In genomic region chr9:66918672-66919330, GRCm38 (mm10) we compare ENCODE assay signal across 8 mouse cellular contexts. TPM values are rescaled to one million over a fixed set of nuclear protein-coding genes. Genes with fewer than 3 reads are reported as not detected.
DNase-seq lines count a peak whose midpoint lies in the region; ATAC-seq and TF ChIP-seq lines count a peak whose summit lies in the region.

No protein-coding gene starts in this region.

- no peak for TF ChIP-seq RAD21 in MEL (IDR thresholded peaks at IDR 0.05; ENCODE audit: low read depth, low read length)

- H3K27me3 ChIP-seq in kidney, adult 2 months (replicated peaks; ENCODE audit: control insufficient read depth, insufficient read depth, low read length) = no peaks in the 10 kb centered on the region
- H3K27me3 ChIP-seq in MEL (ENCODE audit: control insufficient read depth in 1 of 2, insufficient read depth in 2 of 2, low read length in 2 of 2) = no peaks in the 10 kb centered on the region
- no peaks in the 10 kb centered on the region for H3K27me3 ChIP-seq in forebrain, postnatal 0 days (ENCODE audit: insufficient read depth, low read length)
- no peaks in the 10 kb centered on the region for H3K27me3 ChIP-seq in limb, embryonic 10.5 days (ENCODE audit: low read depth, poor library complexity, severe bottlenecking)
- no peaks in the 10 kb centered on the region for H3K27me3 ChIP-seq in neural tube, embryonic 12.5 days (replicated peaks)

- TF ChIP-seq CTCF in kidney, adult 2 months (conservative IDR thresholded peaks at IDR 0.05; ENCODE audit: insufficient read depth, insufficient read length, low read depth, low read length) = no peak
- no peak for TF ChIP-seq CTCF in MEL (IDR thresholded peaks at IDR 0.05 in 2 of 3, conservative IDR thresholded peaks at IDR 0.05 in 1 of 3; ENCODE audit: control insufficient read depth in 1 of 3, insufficient read depth in 1 of 3, low read depth in 2 of 3, low read length in 3 of 3, poor library complexity in 1 of 3, severe bottlenecking in 1 of 3)
- no peak for TF ChIP-seq CTCF in forebrain, postnatal 0 days (IDR thresholded peaks at IDR 0.05; ENCODE audit: low read depth)

- H3K27ac ChIP-seq in kidney, adult 2 months (ENCODE audit: insufficient read depth, low read depth, low read length) = peak overlapping the region; percentile 77
- peak overlapping the region; percentile 57 for H3K27ac ChIP-seq in MEL (ENCODE audit: control insufficient read depth, low read depth, low read length)
- H3K27ac ChIP-seq in forebrain, postnatal 0 days (ENCODE audit: low read depth, low read length) = peak overlapping the region; percentile 85
- peak overlapping the region; percentile 91 for H3K27ac ChIP-seq in limb, embryonic 10.5 days
- H3K27ac ChIP-seq in neural tube, embryonic 12.5 days = peak overlapping the region; percentile 66; the same call in 1 of the 2 replicates

- no peaks in the 10 kb centered on the region for H3K36me3 ChIP-seq in kidney, adult 2 months (ENCODE audit: control insufficient read depth, insufficient read depth, low read length)
- peaks cover 0 to 54% of the 10 kb centered on the region in 2 experiments; a peak in 2 of 4 replicates for H3K36me3 ChIP-seq in MEL (ENCODE audit: control insufficient read depth in 1 of 2, insufficient read depth in 2 of 2, low read length in 2 of 2)
- H3K36me3 ChIP-seq in forebrain, postnatal 0 days (ENCODE audit: insufficient read depth) = no peaks in the 10 kb centered on the region
- H3K36me3 ChIP-seq in limb, embryonic 10.5 days = no peaks in the 10 kb centered on the region
- H3K36me3 ChIP-seq in neural tube, embryonic 12.5 days = no peaks in the 10 kb centered on the region

- peaks cover 27% of the 10 kb centered on the region for H3K79me2 ChIP-seq in MEL (ENCODE audit: control insufficient read depth, insufficient read depth, low read length, poor library complexity)

- peak; percentile 23 for DNase-seq in kidney, adult 2 months
- DNase-seq in kidney, postnatal 25 days = no peak
- DNase-seq in MEL (ENCODE audit: low read depth, low spot score) = peak; percentile 62
- peak; percentile 23 for DNase-seq in forebrain, postnatal 0 days
- peak; percentile 52 for DNase-seq in limb, embryonic 10.5 days (ENCODE audit: low spot score)
- DNase-seq in urinary bladder, adult 18-20 months (ENCODE audit: low spot score in 2 of 2) = no peak
- no peak for DNase-seq in cerebellum, adult 11 months

- WGBS in kidney, adult 2 months = 2% methylated on average over 27 of the region's 27 CpGs
- 2% methylated on average over 27 of the region's 27 CpGs for whole genome bisulfite sequencing in forebrain, postnatal 0 days
- 4% methylated on average over 27 of the region's 27 CpGs for WGBS in limb, embryonic 10.5 days
- WGBS in neural tube, embryonic 12.5 days = 3% methylated on average over 27 of the region's 27 CpGs

- no peaks in the 10 kb centered on the region for H3K9me3 ChIP-seq in MEL (replicated peaks; ENCODE audit: insufficient read depth, low read length)
- H3K9me3 ChIP-seq in forebrain, postnatal 0 days (ENCODE audit: low read length) = no peaks in the 10 kb centered on the region
- H3K9me3 ChIP-seq in limb, embryonic 10.5 days (replicated peaks) = no peaks in the 10 kb centered on the region
- no peaks in the 10 kb centered on the region for H3K9me3 ChIP-seq in neural tube, embryonic 12.5 days

- no peak for TF ChIP-seq POLR2A in kidney, adult 2 months (IDR thresholded peaks at IDR 0.05; ENCODE audit: low read depth, low read length)
- TF ChIP-seq POLR2A in MEL (IDR thresholded peaks at IDR 0.05; ENCODE audit: control insufficient read depth in 1 of 2, insufficient read depth in 1 of 2, low read depth in 1 of 2, low read length in 2 of 2, poor library complexity in 1 of 2) = no peak

- H3K4me2 ChIP-seq in forebrain, postnatal 0 days (ENCODE audit: low read depth) = peak overlapping the region; percentile 81
- peak overlapping the region; percentile 78 for H3K4me2 ChIP-seq in neural tube, embryonic 12.5 days (replicated peaks)

- H3K9ac ChIP-seq in MEL (ENCODE audit: control insufficient read depth, low read depth, low read length, poor library complexity, severe bottlenecking) = peak overlapping the region; percentile 85
- H3K9ac ChIP-seq in forebrain, postnatal 0 days = peak overlapping the region; percentile 77
- H3K9ac ChIP-seq in neural tube, embryonic 12.5 days = peak overlapping the region; percentile 93

- no peak; the same call in 1 of the 2 replicates for ATAC-seq in forebrain, postnatal 0 days
- 0 out of 2 replicates have a peak, but pooled peaks have one; percentile 1 for ATAC-seq in neural tube, embryonic 12.5 days (ENCODE audit: low FRiP score, low read depth)

- no peak for TF ChIP-seq EP300 in MEL (IDR thresholded peaks at IDR 0.05; ENCODE audit: low read depth in 1 of 2, low read length in 2 of 2)

- peaks cover 7% of the 10 kb centered on the region for H3K4me1 ChIP-seq in kidney, adult 2 months (ENCODE audit: control insufficient read depth, insufficient read depth, low read length)
- H3K4me1 ChIP-seq in MEL (ENCODE audit: control insufficient read depth in 1 of 2, insufficient read depth in 2 of 2, low read length in 2 of 2) = peaks cover 35 to 36% of the 10 kb centered on the region in 2 experiments
- peaks cover 8% of the 10 kb centered on the region for H3K4me1 ChIP-seq in forebrain, postnatal 0 days (ENCODE audit: insufficient read depth)
- peaks cover 27% of the 10 kb centered on the region for H3K4me1 ChIP-seq in limb, embryonic 10.5 days
- no peaks in the 10 kb centered on the region for H3K4me1 ChIP-seq in neural tube, embryonic 12.5 days

- peak overlapping the region; percentile 78 for H3K4me3 ChIP-seq in kidney, adult 2 months (ENCODE audit: insufficient read depth, low read depth, low read length)
- H3K4me3 ChIP-seq in MEL (ENCODE audit: control insufficient read depth in 1 of 2, insufficient read depth in 1 of 2, low read depth in 2 of 2, low read length in 2 of 2) = peak overlapping the region; percentile 67 to 69
- H3K4me3 ChIP-seq in forebrain, postnatal 0 days (ENCODE audit: low read depth, low read length) = peak overlapping the region; percentile 93
- peak overlapping the region; percentile 73 for H3K4me3 ChIP-seq in limb, embryonic 10.5 days
- H3K4me3 ChIP-seq in neural tube, embryonic 12.5 days = peak overlapping the region; percentile 85

TF ChIP-seq in MEL, 35 proteins besides CTCF, POLR2A, EP300 and RAD21:
- TF ChIP-seq ZC3H11A (IDR thresholded peaks at IDR 0.05; ENCODE audit: low read depth, low read length) (no peak; the same call in 1 of the 2 replicates), ELF1 (IDR thresholded peaks at IDR 0.05; ENCODE audit: low read depth, low read length) (0 out of 2 replicates have a peak, but pooled peaks have one; percentile 25), UBTF (IDR thresholded peaks at IDR 0.05; ENCODE audit: borderline replicate concordance, insufficient read depth, low read depth, low read length) (no peak)
TF ChIP-seq in MEL: peak in this region for 1.

RNA-seq across cellular contexts. Expression of gene Rab8b, which starts 0.7 kb away (rescaled TPM):
- polyA plus RNA-seq in kidney, adult 2 months (2012; rRNA removed) = 5.6 and 8.1 TPM in 2 replicates
- 15.0 and 16.4 TPM in 2 replicates for total RNA-seq in MEL (2012; rRNA removed)
- polyA plus RNA-seq in MEL (2012; ENCODE audit: insufficient read depth in 1 of 2, insufficient read length in 2 of 2, low read depth in 1 of 2, low replicate concordance in 2 of 2, missing spikeins in 1 of 2) = 10 to 100 TPM in 1 of 2 experiments, not detected in 1; 16.1 TPM
- 22.2 and 30.7 TPM in 2 replicates for total RNA-seq in forebrain, postnatal 0 days (2014; rRNA removed)
- polyA plus RNA-seq in forebrain, postnatal 0 days (2015; fragmentation: Nextera tagmentation; extraction: Ambion mirVana) = 6.0 and 20.7 TPM in 2 replicates
- 14.3 and 14.9 TPM in 2 replicates for polyA plus RNA-seq in limb, embryonic 10.5 days (2016; fragmentation: Nextera tagmentation; extraction: Ambion mirVana)
- polyA plus RNA-seq in neural tube, embryonic 12.5 days (2016; fragmentation: Nextera tagmentation; extraction: Ambion mirVana) = 32.0 and 33.4 TPM in 2 replicates

RNA-seq across cellular contexts. Expression of gene Rps27l, which starts 27.1 kb away (rescaled TPM):
- 92.4 and 128 TPM in 2 replicates for polyA plus RNA-seq in kidney, adult 2 months (2012; rRNA removed)
- total RNA-seq in MEL (2012; rRNA removed) = 502 and 524 TPM in 2 replicates
- polyA plus RNA-seq in MEL (2012; ENCODE audit: insufficient read depth in 1 of 2, insufficient read length in 2 of 2, low read depth in 1 of 2, low replicate concordance in 2 of 2, missing spikeins in 1 of 2) = 100 to 1,000 TPM in 1 of 2 experiments, not detected in 1; 469 TPM
- total RNA-seq in forebrain, postnatal 0 days (2014; rRNA removed) = 129 and 139 TPM in 2 replicates
- 208 and 277 TPM in 2 replicates for polyA plus RNA-seq in forebrain, postnatal 0 days (2015; fragmentation: Nextera tagmentation; extraction: Ambion mirVana)
- 775 and 943 TPM in 2 replicates for polyA plus RNA-seq in limb, embryonic 10.5 days (2016; fragmentation: Nextera tagmentation; extraction: Ambion mirVana)
- 462 and 496 TPM in 2 replicates for polyA plus RNA-seq in neural tube, embryonic 12.5 days (2016; fragmentation: Nextera tagmentation; extraction: Ambion mirVana)

RNA-seq across cellular contexts. Expression of gene Lactb, which starts 56.5 kb away (rescaled TPM):
- polyA plus RNA-seq in kidney, adult 2 months (2012; rRNA removed) = 24.3 and 29.9 TPM in 2 replicates
- total RNA-seq in MEL (2012; rRNA removed) = 27.0 and 28.9 TPM in 2 replicates
- polyA plus RNA-seq in MEL (2012; ENCODE audit: insufficient read depth in 1 of 2, insufficient read length in 2 of 2, low read depth in 1 of 2, low replicate concordance in 2 of 2, missing spikeins in 1 of 2) = 100 to 1,000 TPM in 1 of 2 experiments, 10 to 100 TPM in 1; 36.9 to 108 TPM
- 20.3 and 20.7 TPM in 2 replicates for total RNA-seq in forebrain, postnatal 0 days (2014; rRNA removed)
- 9.9 and 12.2 TPM in 2 replicates for polyA plus RNA-seq in forebrain, postnatal 0 days (2015; fragmentation: Nextera tagmentation; extraction: Ambion mirVana)
- 8.7 and 9.3 TPM in 2 replicates for polyA plus RNA-seq in limb, embryonic 10.5 days (2016; fragmentation: Nextera tagmentation; extraction: Ambion mirVana)
- polyA plus RNA-seq in neural tube, embryonic 12.5 days (2016; fragmentation: Nextera tagmentation; extraction: Ambion mirVana) = 11.6 and 13.9 TPM in 2 replicates

Comparison
In these comparisons a context has a peak if more than half of its experiments do, and no peak if none do; other contexts are left out.
1. DNase-seq: peak in kidney, adult 2 months (single experiment), MEL (single experiment), forebrain, postnatal 0 days (single experiment) and limb, embryonic 10.5 days (single experiment); none in kidney, postnatal 25 days (0 of 2), urinary bladder, adult 18-20 months (0 of 2) and cerebellum, adult 11 months (single experiment).
2. Peak in every context shown above with its lines, with median percentiles within 50 percentile points of each other: H3K27ac ChIP-seq, H3K4me3 ChIP-seq and H3K9ac ChIP-seq.